Mouse (Mus musculus) hindbrain, embryonic 13.5 days (tissue): ENCODE data around the gene Pde1b. TPM values are rescaled to one million over a fixed set of nuclear protein-coding genes. Genes with fewer than 3 reads are reported as not detected.
A peak's percentile ranks its signal among the peaks of the same experiment; 100 is the strongest.

Source experiments
- ATAC-seq: fragments of 200-750 bp; cut with Nextera tagmentation; 2 replicates; pipeline ENCODE4 v1.8.0; 2017; ENCODE audit warnings: moderate TSS enrichment; ENCODE audit not compliant: low FRiP score
- H3K27ac ChIP-seq: fragments of 300-500 bp; sonication (generic); 2 replicates; pipeline ENCODE4 v1.5.1; 2015; ENCODE audit warnings: inconsistent platforms, mild to moderate bottlenecking, moderate library complexity
- H3K27me3 ChIP-seq: fragments of 300-500 bp; sonication (generic); 2 replicates; pipeline ENCODE4 v1.6.1; 2015; ENCODE audit warnings: mild to moderate bottlenecking, inconsistent platforms
- H3K36me3 ChIP-seq: fragments of 300-500 bp; sonication (generic); 2 replicates; pipeline ENCODE4 v1.6.1; 2015; ENCODE audit warnings: mild to moderate bottlenecking, inconsistent platforms
- H3K4me1 ChIP-seq: fragments of 300-500 bp; sonication (generic); replicated peaks from 2 replicates; pipeline ENCODE4 v1.6.1; 2015; ENCODE audit warnings: inconsistent platforms
- H3K4me2 ChIP-seq: fragments of 300-500 bp; sonication (generic); 2 replicates; pipeline ENCODE4 v1.6.1; 2015; ENCODE audit warnings: inconsistent platforms, mild to moderate bottlenecking, moderate library complexity
- H3K4me3 ChIP-seq: fragments of 300-500 bp; sonication (generic); 2 replicates; pipeline ENCODE4 v1.5.1; 2015; ENCODE audit warnings: mild to moderate bottlenecking, inconsistent platforms
- H3K9ac ChIP-seq: fragments of 300-500 bp; sonication (generic); 2 replicates; pipeline ENCODE4 v1.6.1; 2015; ENCODE audit warnings: mild to moderate bottlenecking, inconsistent platforms
- H3K9me3 ChIP-seq: fragments of 300-500 bp; sonication (generic); 2 replicates; pipeline ENCODE4 v1.6.1; 2016; ENCODE audit warnings: inconsistent platforms
- WGBS: fragments of 180-500 bp; shearing (Covaris S2); methylation state at CpG from one replicate; pipeline ENCODE4 v1.1.7; 2015; 5-methylcytosine and 5-hydroxymethylcytosine counted together
- polyA plus RNA-seq: library from polyadenylated mRNA; unstranded; fragments of >200 nt; fragmentation: Nextera tagmentation; extraction: Ambion mirVana; gene quantifications from 2 replicates; pipeline ENCODE4 v1.2.1, GENCODE M21; 2015

Gene Pde1b
- 81.6 and 84.0 TPM in 2 replicates for polyA plus RNA-seq

DNA sequence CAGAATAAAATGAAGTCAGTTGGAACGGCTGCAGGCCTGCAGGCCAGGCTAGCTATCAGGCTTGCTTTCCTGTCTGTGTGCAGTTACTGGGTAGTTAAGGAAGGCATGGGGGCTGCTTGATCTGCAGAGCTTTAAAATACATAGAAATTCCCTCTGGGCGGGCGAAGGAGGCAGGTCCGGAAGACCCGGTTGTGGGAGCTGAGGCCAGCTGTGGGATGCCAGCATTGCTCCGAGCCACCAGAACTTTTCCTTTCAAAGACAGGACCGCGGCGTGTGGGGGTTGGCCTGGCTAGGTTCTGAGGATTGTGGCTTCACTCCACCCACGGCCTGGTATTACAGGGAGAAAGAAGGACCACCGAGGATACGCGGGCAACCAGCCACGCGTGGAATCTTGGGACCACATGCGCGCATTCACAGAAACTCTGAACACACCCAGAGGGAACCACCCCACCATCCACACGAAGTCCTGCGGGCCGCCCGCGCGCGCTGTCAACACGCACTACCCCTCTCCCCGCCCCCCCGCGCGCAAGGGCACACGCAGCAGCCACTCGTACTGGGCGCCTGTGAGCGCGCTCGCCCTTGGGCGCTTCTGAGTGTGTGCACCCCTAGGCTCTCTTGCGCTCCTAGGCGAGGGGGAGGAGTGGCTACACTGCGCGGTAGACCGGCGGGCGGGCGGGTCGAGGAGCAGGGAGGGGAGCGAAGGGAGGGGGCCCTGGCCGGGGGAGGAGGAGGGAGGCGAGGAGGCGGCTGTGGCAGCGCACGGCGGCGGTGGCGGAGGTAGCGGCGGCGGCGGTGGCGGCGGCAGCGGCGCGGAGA is at the start of gene Pde1b:
Gene Pde1b, plus strand, starts transcription at position 600 of the 816 bp plus-strand sequence.
- peak; percentile 84 for ATAC-seq
- WGBS: under 1% methylated on average over 49 of the region's 63 CpGs
- H3K27me3 ChIP-seq: 0 out of 2 replicates have a peak, but pooled peaks cover 7% of the 10 kb centered on the region

GRCm38 (mm10) chr15:103453551-103454218 is 49.1 kb upstream of the Pde1b start, which contains the start of gene Nckap1l:
Nckap1l (plus strand) TSS chr15:103453794.
- Histone ChIP-seq H3K36me3 (no peaks in the 10 kb centered on the region), H3K4me3 (no peak within 1 kb of the TSS), H3K27ac (no peak within 1 kb of the TSS), H3K4me2 (no peak within 1 kb of the TSS), H3K9ac (no peak within 1 kb of the TSS), H3K27me3 (no peaks in the 10 kb centered on the region), H3K9me3 (no peaks in the 10 kb centered on the region), H3K4me1 (no peaks in the 10 kb centered on the region)
- ATAC-seq: no peak
- WGBS: 94% methylated on average over 13 of the region's 13 CpGs

More for the DNA sequence above, at the start of gene Pde1b:
- Histone ChIP-seq H3K9me3 (no peaks in the 10 kb centered on the region), H3K36me3 (no peaks in the 10 kb centered on the region), H3K4me2 (peak within 1 kb of the TSS; percentile 79), H3K4me3 (peak within 1 kb of the TSS; percentile 71), H3K27ac (peak within 1 kb of the TSS; percentile 88), H3K4me1 (peaks cover 58% of the 10 kb centered on the region), H3K9ac (peak within 1 kb of the TSS; percentile 93)

- Histone ChIP-seq H3K36me3 (no peaks in the 10 kb centered on the region), H3K27me3 (no peaks in the 10 kb centered on the region), H3K4me1 (no peaks in the 10 kb centered on the region), H3K9me3 (no peaks in the 10 kb centered on the region), H3K9ac (no peak overlapping the region), H3K27ac (no peak overlapping the region), H3K4me3 (no peak overlapping the region), H3K4me2 (no peak overlapping the region)
- ATAC-seq: no peak
- 90% methylated on average over 6 of the region's 6 CpGs for WGBS
These were observed 48.4 kb upstream of the Pde1b start for GRCm38 (mm10) chr15:103454449-103454848.

GRCm38 (mm10) chr15:103462539-103463261 is 40.1 kb upstream of the Pde1b start:
- Histone ChIP-seq H3K4me1 (no peaks in the 10 kb centered on the region), H3K4me3 (no peak overlapping the region), H3K36me3 (no peaks in the 10 kb centered on the region), H3K9ac (no peak overlapping the region), H3K27me3 (no peaks in the 10 kb centered on the region), H3K4me2 (no peak overlapping the region), H3K27ac (no peak overlapping the region), H3K9me3 (no peaks in the 10 kb centered on the region)
- WGBS: 78% methylated on average over 7 of the region's 7 CpGs
- ATAC-seq: no peak

GRCm38 (mm10) chr15:103471488-103472194 is 31.2 kb upstream of the Pde1b start:
- no peak overlapping the region for H3K9ac ChIP-seq
- no peak for ATAC-seq

DNA sequence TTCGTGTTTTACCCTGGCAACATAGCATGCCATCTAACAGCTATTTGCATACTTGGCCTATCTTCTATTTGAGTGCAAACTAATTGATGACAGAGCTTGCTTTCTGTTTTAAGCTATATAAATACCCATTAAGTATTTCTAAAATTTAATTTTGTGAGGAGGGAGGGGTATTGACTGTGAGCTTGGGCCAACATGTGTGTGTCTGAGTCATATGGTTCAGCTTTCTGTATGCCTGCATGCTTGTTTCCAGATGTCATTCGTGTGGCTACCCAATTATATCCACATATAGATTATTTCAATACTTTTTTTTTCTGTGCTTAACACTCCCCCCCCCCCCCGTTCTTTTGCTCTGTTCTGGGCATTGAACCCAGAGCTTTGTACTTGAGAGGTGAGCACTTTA is 30.6 kb upstream of the Pde1b start:
- no peaks in the 10 kb centered on the region for H3K27me3 ChIP-seq
- WGBS: 73% methylated on average over 3 of the region's 3 CpGs
- no peak for ATAC-seq
- H3K9me3 ChIP-seq: no peaks in the 10 kb centered on the region
- H3K4me1 ChIP-seq: no peaks in the 10 kb centered on the region
- no peak overlapping the region for H3K4me3 ChIP-seq
- no peak overlapping the region for H3K27ac ChIP-seq
- H3K36me3 ChIP-seq: no peaks in the 10 kb centered on the region
- H3K9ac ChIP-seq: no peak overlapping the region
- H3K4me2 ChIP-seq: no peak overlapping the region

More at GRCm38 (mm10) chr15:103471488-103472194, 31.2 kb upstream of the Pde1b start:
- Histone ChIP-seq H3K27me3 (no peaks in the 10 kb centered on the region), H3K4me1 (no peaks in the 10 kb centered on the region), H3K27ac (no peak overlapping the region), H3K36me3 (no peaks in the 10 kb centered on the region), H3K9me3 (no peaks in the 10 kb centered on the region), H3K4me3 (no peak overlapping the region), H3K4me2 (no peak overlapping the region)
- WGBS: 87% methylated on average over 7 of the region's 7 CpGs

GRCm38 (mm10) chr15:103473182-103473581 is 29.7 kb upstream of the Pde1b start:
- H3K27ac ChIP-seq: no peak overlapping the region
- no peaks in the 10 kb centered on the region for H3K9me3 ChIP-seq
- no peak overlapping the region for H3K4me2 ChIP-seq
- no peak for ATAC-seq
- no peaks in the 10 kb centered on the region for H3K27me3 ChIP-seq
- 85% methylated on average over 7 of the region's 7 CpGs for WGBS
- H3K4me1 ChIP-seq: no peaks in the 10 kb centered on the region
- H3K36me3 ChIP-seq: no peaks in the 10 kb centered on the region
- H3K4me3 ChIP-seq: no peak overlapping the region
- H3K9ac ChIP-seq: no peak overlapping the region

DNA sequence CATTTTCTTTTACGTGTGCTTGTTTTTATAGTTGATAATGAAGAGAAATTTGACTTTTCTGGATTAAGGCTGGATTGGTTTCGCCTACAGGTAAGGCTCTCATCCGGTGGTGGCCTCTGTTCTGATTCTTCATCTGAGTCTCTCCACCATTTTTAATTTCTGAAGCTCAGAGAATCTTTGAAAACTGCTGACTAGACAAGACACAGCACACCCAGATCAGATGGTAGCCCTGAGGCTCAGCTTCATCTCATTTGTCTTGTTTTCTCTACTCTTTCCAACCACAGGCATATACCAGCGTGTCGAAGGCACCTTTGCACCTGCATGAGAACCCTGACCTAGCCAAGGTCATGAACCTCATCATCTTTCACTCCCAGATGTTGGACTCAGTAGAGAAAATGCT is 29.1 kb upstream of the Pde1b start:
- Histone ChIP-seq H3K4me2 (no peak overlapping the region), H3K27ac (no peak overlapping the region), H3K9ac (no peak overlapping the region), H3K27me3 (no peaks in the 10 kb centered on the region), H3K4me3 (no peak overlapping the region), H3K4me1 (no peaks in the 10 kb centered on the region), H3K9me3 (no peaks in the 10 kb centered on the region), H3K36me3 (no peaks in the 10 kb centered on the region)
- WGBS: 94% methylated on average over 5 of the region's 5 CpGs
- ATAC-seq: no peak

DNA sequence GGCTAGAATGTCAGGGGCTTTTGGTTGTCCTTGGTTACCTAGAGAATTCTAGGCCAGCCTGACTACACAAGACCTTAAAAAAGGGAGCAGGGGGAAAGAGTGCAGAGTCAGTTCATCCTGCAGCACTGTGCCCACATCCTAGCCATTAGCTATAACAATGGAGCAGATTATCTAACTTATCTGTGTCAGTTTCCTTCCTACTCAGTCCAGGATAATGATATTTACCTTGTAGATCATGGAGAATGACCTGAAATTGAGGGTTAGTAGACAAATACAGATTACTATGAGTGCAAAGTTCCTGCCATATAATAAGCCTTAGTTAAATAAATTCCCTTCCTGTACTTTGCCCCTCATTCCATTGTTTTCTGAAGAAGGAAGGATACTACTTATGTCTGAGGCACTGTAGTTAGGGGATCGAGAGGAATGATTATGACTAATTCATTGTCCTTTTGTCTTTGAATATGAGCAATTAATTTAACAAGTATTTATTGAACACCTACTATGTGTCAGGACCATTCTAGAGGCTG is 23.7 kb upstream of the Pde1b start:
- Histone ChIP-seq H3K36me3 (no peaks in the 10 kb centered on the region), H3K27me3 (no peaks in the 10 kb centered on the region), H3K4me3 (no peak overlapping the region), H3K9ac (no peak overlapping the region), H3K9me3 (no peaks in the 10 kb centered on the region), H3K4me2 (no peak overlapping the region), H3K27ac (no peak overlapping the region), H3K4me1 (no peaks in the 10 kb centered on the region)
- WGBS: 77% methylated on average over 1 of the region's 1 CpGs
- ATAC-seq: no peak

- 83% methylated on average over 2 of the region's 2 CpGs for WGBS
These were observed 22.7 kb upstream of the Pde1b start for GRCm38 (mm10) chr15:103480129-103480528.

GRCm38 (mm10) chr15:103482488-103482887 is 20.3 kb upstream of the Pde1b start:
- H3K27ac ChIP-seq: no peak overlapping the region
- H3K9me3 ChIP-seq: no peaks in the 10 kb centered on the region
- no peak overlapping the region for H3K4me2 ChIP-seq
- peaks cover 12% of the 10 kb centered on the region for H3K4me1 ChIP-seq
- no peak overlapping the region for H3K4me3 ChIP-seq
- no peaks in the 10 kb centered on the region for H3K36me3 ChIP-seq
- WGBS: 0% methylated on average over 1 of the region's 1 CpGs
- peak; percentile 59; the same call in 1 of the 2 replicates for ATAC-seq
- H3K27me3 ChIP-seq: no peaks in the 10 kb centered on the region
- H3K9ac ChIP-seq: no peak overlapping the region

More at GRCm38 (mm10) chr15:103480129-103480528, 22.7 kb upstream of the Pde1b start:
- H3K27me3 ChIP-seq: no peaks in the 10 kb centered on the region
- H3K4me1 ChIP-seq: peaks cover 9% of the 10 kb centered on the region
- no peaks in the 10 kb centered on the region for H3K36me3 ChIP-seq
- H3K9me3 ChIP-seq: no peaks in the 10 kb centered on the region
- H3K4me3 ChIP-seq: no peak overlapping the region
- H3K27ac ChIP-seq: no peak overlapping the region
- no peak for ATAC-seq
- no peak overlapping the region for H3K9ac ChIP-seq
- H3K4me2 ChIP-seq: no peak overlapping the region
